Comparison of ENCODE assay signal across 8 mouse cellular contexts in the genomic region with DNA sequence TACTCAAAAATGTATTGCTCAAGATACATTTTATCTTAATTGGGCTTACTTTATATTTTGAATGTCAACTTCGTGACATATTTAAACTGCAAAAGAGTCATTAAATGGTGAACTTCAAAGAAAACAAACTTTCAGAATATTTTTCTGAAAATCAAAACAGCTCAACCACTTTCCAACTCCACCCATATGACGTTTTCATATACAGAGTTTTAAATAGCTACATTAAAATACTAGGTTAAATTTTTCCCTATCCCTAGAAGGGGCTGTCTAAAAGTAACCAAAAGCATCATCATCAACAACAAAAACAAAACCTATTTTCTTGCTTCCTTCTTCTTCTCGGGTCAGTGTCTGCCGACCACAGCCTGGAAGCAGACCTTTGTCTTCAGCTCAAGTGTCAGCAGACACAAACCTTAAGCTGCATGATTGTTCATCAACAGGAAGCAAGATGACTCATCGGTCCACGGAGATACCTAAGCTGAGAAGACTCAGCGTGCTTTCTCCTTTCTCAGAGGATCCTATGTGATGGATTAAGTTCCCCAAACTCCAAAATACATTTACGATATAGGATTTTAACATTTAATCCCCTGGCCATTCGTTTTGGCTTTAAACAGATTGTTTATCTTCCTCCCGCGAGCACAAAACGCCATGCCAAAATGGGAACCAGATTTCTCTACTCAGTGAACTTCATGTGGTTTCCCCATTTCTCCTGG.
DNase-seq lines count a peak whose midpoint lies in the region; ATAC-seq lines count a peak whose summit lies in the region.

No protein-coding gene starts in this region.

- peaks cover 19% of the 10 kb centered on the region for H3K4me1 ChIP-seq in kidney, embryonic 14.5 days (ENCODE audit: control insufficient read depth, insufficient read depth, low read length)

- H3K27me3 ChIP-seq in kidney, embryonic 14.5 days (ENCODE audit: control insufficient read depth, insufficient read depth, low read length) = no peaks in the 10 kb centered on the region

- H3K4me2 ChIP-seq in kidney, embryonic 14.5 days (replicated peaks; ENCODE audit: low read depth, low read length) = peak overlapping the region; percentile 35

- no peaks in the 10 kb centered on the region for H3K9me3 ChIP-seq in kidney, embryonic 14.5 days (ENCODE audit: control insufficient read depth, low read length)

- H3K9ac ChIP-seq in kidney, embryonic 14.5 days (ENCODE audit: low read depth, low read length) = peak overlapping the region; percentile 18; the same call in 1 of the 2 replicates

- peak overlapping the region; percentile 82 for H3K27ac ChIP-seq in kidney, embryonic 14.5 days (ENCODE audit: low read depth, low read length)

- 27% methylated on average over 12 of the region's 12 CpGs for WGBS in kidney, embryonic 14.5 days

- H3K4me3 ChIP-seq in kidney, embryonic 14.5 days (ENCODE audit: low read length) = peak overlapping the region; percentile 13; the same call in 1 of the 2 replicates

- H3K36me3 ChIP-seq in kidney, embryonic 14.5 days (ENCODE audit: control insufficient read depth, insufficient read depth, low read length) = no peaks in the 10 kb centered on the region

- no peak for DNase-seq in kidney, adult 18-20 months
- DNase-seq in c-Kit-positive CD71-negative TER-119-negative erythroid progenitor cells, embryonic 14.5 days (ENCODE audit: low read depth) = peak; percentile 58
- DNase-seq in urinary bladder, adult 18-20 months (ENCODE audit: low spot score in 2 of 2) = no peak
- no peak for DNase-seq in spleen, adult 12 weeks (ENCODE audit: low spot score)
- DNase-seq in adrenal gland, postnatal 10 days = no peak

- ATAC-seq in kidney, embryonic 14.5 days (ENCODE audit: low FRiP score, low TSS enrichment) = no peak
- peak; percentile 98 for ATAC-seq in inflammation-experienced regulatory T-cells, adult 6 months
- ATAC-seq in megakaryocyte, adult 5-6 weeks (ENCODE audit: poor library complexity, severe bottlenecking) = peak; percentile 84
